Mouse (Mus musculus) cerebellum, adult (tissue): ENCODE data around the gene Tmem213.
A peak's percentile ranks its signal among the peaks of the same experiment; 100 is the strongest.

ENCODE experiments used
- ATAC-seq: cut with Nextera tagmentation; 2 replicates; pipeline ENCODE4 v1.9.2; 2017; ENCODE audit warnings: mild to moderate bottlenecking, moderate library complexity, mixed read lengths; ENCODE audit not compliant: insufficient number of reproducible peaks, low FRiP score, low TSS enrichment

The Tmem213 gene

DNA sequence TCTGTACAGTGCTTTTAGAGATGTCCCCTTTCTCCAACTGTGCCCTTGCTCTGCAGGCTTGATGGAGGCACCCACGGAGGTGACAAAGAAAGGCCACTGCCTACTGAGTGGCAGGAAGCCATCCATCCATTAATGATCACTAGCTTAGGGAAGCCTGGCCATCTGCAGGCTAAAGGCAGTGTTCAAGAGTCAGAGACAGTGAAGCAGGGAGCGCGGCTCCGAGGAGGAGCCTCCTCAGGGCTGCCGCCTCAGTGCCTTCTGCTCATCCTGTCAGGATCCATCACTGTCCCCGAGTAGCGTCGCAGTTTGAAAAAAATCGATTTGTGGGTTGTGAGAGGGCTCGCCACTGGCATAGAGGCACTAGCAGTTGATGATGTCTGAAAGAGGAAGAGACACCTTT, 39.6 kb downstream of the Tmem213 start:
- no peak for ATAC-seq

DNA sequence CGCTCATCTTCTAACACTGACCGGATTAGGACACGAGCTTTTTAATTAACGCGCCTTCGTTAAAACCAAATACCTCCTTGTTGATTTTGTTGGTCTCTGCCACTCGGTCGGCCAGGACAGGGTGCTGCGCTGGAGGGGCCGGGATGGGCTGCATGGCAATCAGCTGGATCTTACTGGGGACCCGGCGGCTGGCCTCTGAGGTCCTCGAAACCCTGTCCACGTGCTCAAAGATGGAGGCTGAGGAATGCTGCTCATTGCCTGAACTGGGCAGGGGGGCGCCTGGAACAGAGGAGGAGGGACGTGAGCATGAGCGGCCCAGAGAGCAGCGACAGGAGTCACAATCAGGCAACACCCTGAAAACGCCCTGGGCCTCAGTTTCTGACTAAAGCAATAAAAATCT, 40.4 kb downstream of the Tmem213 start:
- no peak for ATAC-seq

DNA sequence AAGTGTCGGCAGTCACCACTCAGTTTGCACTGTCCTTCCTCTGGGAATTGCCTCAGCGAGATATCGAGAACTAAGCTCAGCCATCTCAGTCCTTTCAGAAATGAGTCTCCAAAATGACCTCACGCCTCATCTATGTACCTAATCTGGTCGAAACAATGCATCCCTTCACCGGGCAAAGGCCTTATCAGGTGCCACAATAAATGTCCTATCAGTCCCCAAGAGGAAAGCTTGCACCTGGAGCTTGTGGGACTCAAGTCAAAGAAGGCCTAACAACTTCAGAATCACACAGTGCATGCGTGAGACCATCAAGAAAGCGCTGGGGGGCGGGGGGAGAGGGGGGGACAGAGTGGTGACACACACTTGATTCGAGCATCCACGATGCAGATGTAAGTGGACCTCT, 43.2 kb downstream of the Tmem213 start:
- no peak for ATAC-seq

DNA sequence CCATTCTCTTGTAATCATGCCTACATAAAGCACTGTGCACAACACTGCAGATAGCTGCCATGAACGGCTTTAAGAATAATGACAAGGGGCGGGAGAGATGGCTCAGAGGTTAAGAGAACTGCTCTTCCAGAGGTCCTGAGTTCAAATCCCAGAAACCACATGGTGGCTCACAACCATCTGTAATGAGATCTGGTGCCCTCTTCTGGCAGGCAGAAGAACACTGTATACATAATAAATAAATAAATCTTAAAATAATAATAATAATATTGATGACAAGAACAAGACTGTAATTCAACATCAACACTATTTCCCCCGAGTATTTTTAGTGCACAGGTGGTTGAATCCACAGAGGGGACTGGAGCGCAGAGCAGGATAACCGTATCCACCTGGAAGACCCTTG, 47.1 kb downstream of the Tmem213 start:
- ATAC-seq: no peak

DNA sequence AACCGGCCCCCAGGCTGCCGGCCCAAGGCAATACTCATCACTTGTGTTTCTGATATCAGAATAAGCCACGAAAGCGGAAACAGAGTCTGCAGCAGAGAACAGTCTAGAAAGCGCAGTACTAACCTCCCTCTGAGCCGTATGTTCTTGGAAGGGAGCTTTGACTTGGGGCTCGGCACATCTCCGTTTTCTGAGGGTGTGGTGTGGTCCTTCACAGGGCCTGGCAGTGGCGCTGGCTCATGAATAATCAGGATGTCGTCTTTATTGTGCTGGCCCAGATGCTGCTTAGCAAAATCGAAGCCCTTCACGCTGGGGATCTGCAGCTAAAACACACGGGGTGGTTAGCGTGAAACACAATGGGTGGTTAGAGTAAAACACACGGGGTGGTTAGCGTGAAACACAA, 48.9 kb downstream of the Tmem213 start:
- no peak for ATAC-seq

DNA sequence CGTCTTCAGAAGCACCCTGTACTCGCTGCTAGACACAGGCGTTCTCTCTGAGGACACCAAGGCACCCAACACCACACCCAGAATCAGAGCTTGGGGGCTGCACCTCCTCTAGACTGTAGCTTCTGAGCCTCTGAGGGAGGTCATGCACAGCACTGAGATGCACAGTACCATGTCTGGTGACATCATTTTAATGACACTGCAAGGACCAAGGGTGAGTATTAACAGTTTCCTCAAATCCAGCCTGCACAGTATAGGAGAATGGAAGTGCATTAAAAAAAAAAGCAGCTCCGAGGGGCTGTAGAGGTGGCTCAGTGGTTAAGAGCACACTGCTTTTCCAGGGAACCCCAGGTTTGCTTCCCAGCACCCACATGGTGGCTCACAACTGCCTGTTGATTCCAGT, 50.5 kb downstream of the Tmem213 start:
- no peak for ATAC-seq

DNA sequence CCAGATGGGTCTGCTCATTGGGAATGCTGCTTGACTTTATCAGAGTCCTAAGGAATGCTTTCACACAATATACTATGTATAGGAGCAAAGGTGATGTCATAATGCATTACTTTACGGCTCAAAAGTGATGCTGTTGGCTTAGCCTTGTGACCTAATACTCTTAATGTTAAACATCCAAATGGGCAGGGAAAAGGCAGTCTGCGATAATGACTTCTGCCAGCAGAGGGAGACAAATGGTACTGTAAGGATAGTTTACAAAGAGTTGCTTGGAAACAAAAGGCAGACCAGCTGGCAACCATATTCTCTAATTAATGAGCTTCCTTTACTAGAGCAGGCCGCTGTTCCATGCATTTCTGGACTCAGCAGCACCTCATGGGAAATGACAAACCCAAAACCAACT, 51.0 kb downstream of the Tmem213 start:
- peak; percentile 92 for ATAC-seq

DNA sequence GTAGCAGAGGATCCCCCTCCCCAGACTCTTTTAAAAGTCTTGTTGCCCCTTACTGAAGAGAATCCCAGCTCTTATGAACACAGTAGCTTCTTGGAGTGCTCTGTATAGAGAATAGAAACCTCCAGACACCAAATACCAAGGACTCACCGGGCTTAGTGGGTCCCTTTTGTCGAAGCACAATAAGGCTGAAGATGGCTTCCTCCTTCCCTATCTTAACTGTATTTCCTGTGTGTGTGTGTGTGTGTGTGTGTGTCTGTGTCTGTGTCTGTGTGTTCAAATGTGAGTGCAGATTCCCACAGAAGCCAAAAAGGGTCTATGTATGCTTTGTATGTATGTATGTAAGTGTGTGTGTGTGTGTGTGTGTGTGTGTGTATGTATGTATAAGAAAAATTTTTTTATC, 51.5 kb downstream of the Tmem213 start:
- ATAC-seq: no peak; the same call in 1 of the 2 replicates

DNA sequence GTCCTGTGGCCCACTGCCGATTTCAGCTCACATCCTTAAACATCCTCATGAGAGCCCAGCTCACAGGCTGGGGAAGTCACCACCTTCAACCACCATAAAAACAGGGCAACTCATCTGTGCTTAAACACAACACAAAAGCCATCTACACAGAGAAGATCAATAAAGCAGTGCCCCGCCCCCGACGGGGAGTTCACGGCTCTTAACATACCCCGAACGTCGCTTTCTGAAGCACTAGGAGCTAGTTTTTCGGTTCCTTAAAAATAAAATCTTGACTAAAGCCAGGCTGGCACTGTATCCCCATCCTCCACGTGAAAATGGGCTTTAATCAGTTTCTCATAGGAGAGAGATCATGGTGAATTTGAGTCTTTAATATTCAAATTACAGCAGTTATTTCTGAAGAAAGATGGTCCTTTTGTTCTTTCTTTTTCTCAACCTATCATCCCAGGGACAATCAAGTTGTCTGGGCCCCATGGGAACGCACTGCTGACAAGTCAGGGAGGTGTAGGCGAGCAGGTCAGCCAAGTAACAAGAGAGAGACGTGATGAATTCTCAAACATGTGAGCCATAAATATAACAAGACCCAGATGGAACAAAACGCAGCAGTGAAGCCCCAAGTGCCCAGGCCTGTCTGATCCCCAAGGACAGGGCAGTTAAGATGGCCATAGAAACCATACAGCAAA, 53.9 kb downstream of the Tmem213 start:
- ATAC-seq: no peak

DNA sequence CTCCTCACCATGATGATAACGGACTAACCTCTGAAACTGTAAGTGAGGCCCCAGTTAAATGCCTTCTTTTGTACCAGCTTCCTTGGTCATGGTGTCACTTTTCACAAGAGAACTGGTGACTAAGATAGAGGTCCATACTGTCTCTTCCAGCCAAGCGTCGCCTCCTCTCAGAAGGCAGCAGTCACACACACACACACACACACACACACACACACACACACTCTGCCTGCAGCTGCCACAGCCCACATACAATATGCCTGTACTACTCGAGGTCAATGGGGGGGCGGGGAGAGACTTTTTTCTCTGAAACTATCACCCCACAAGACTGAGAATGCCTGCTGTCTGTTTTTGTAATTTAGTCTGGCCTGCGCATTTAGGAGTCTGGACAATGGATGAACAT, 55.6 kb downstream of the Tmem213 start:
- no peak for ATAC-seq

DNA sequence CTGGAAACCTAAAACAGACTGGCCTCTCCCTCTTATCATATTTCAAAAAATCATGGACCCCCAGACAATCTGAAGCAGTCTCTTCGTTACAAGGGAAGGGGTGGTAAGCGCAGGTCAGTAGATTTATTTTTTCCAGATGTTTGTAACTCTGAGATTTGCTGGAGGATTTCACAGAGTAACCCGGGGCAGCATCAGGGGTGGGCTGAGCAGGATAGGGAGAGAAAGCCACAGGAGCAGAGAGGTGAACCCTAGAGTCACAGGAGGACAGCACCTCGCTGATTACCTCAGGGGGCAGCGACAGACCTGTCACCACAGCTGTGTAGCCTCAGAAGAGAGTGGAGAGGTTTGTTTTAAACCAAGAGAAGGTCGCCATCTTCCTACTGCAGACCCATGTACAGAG, 56.3 kb downstream of the Tmem213 start:
- no peak for ATAC-seq
